Mouse (Mus musculus): ENCODE results near the gene Maco1. TPM values are rescaled to one million over a fixed set of nuclear protein-coding genes. Genes with fewer than 3 reads are reported as not detected.

Gene Maco1
- polyA plus RNA-seq, 1 experiment, result 42.3 TPM

- Histone ChIP-seq H3K4me3 (ENCODE audit: insufficient read depth, low read length) (no peak overlapping the region), H3K27ac (ENCODE audit: insufficient read depth, low read length) (no peak overlapping the region), H3K4me1 (ENCODE audit: control insufficient read depth, insufficient read depth, low read length) (peaks cover 14% of the 10 kb centered on the region; the same call in 1 of the 2 replicates)
- TF ChIP-seq CTCF (IDR thresholded peaks at IDR 0.05; ENCODE audit: borderline replicate concordance, insufficient read depth, low read length) (no peak), POLR2A (IDR thresholded peaks at IDR 0.05; ENCODE audit: low read depth, low read length) (no peak)
Observed at GRCm38 (mm10) chr4:134758922-134759321, 94.2 kb downstream of the Maco1 start.

GRCm38 (mm10) chr4:134758367-134758766, 94.8 kb downstream of the Maco1 start:
- Histone ChIP-seq H3K27ac (ENCODE audit: insufficient read depth, low read length) (no peak overlapping the region), H3K4me1 (ENCODE audit: control insufficient read depth, insufficient read depth, low read length) (peaks cover 14% of the 10 kb centered on the region; the same call in 1 of the 2 replicates), H3K4me3 (ENCODE audit: insufficient read depth, low read length) (no peak overlapping the region)
- no peak for TF ChIP-seq CTCF (IDR thresholded peaks at IDR 0.05; ENCODE audit: borderline replicate concordance, insufficient read depth, low read length)
- no peak for TF ChIP-seq POLR2A (IDR thresholded peaks at IDR 0.05; ENCODE audit: low read depth, low read length)

- H3K4me1 ChIP-seq (ENCODE audit: control insufficient read depth, insufficient read depth, low read length), result peaks cover 14% of the 10 kb centered on the region; the same call in 1 of the 2 replicates
- H3K4me3 ChIP-seq (ENCODE audit: insufficient read depth, low read length), result no peak overlapping the region
- H3K27ac ChIP-seq (ENCODE audit: insufficient read depth, low read length), result no peak overlapping the region
- no peak for TF ChIP-seq CTCF (IDR thresholded peaks at IDR 0.05; ENCODE audit: borderline replicate concordance, insufficient read depth, low read length)
- no peak for TF ChIP-seq POLR2A (IDR thresholded peaks at IDR 0.05; ENCODE audit: low read depth, low read length)
Observed at GRCm38 (mm10) chr4:134756953-134757352, 96.2 kb downstream of the Maco1 start.

- H3K4me1 ChIP-seq (ENCODE audit: control insufficient read depth, insufficient read depth, low read length), result 0 out of 2 replicates have a peak, but pooled peaks cover 5% of the 10 kb centered on the region
- no peak for TF ChIP-seq POLR2A (IDR thresholded peaks at IDR 0.05; ENCODE audit: low read depth, low read length)
- no peak for TF ChIP-seq CTCF (IDR thresholded peaks at IDR 0.05; ENCODE audit: borderline replicate concordance, insufficient read depth, low read length)
Observed at GRCm38 (mm10) chr4:134754941-134755340, 98.2 kb downstream of the Maco1 start.

GRCm38 (mm10) chr4:134754371-134754770, 98.8 kb downstream of the Maco1 start:
- H3K4me3 ChIP-seq (ENCODE audit: insufficient read depth, low read length), result no peak overlapping the region
- no peak overlapping the region for H3K27ac ChIP-seq (ENCODE audit: insufficient read depth, low read length)
- H3K4me1 ChIP-seq (ENCODE audit: control insufficient read depth, insufficient read depth, low read length), result 0 out of 2 replicates have a peak, but pooled peaks cover 5% of the 10 kb centered on the region
- TF ChIP-seq CTCF (IDR thresholded peaks at IDR 0.05; ENCODE audit: borderline replicate concordance, insufficient read depth, low read length) (no peak), POLR2A (IDR thresholded peaks at IDR 0.05; ENCODE audit: low read depth, low read length) (no peak)

More at GRCm38 (mm10) chr4:134754941-134755340, 98.2 kb downstream of the Maco1 start:
- H3K4me3 ChIP-seq (ENCODE audit: insufficient read depth, low read length), result no peak overlapping the region
- no peak overlapping the region for H3K27ac ChIP-seq (ENCODE audit: insufficient read depth, low read length)

- no peak overlapping the region for H3K4me3 ChIP-seq (ENCODE audit: insufficient read depth, low read length)
- H3K4me1 ChIP-seq (ENCODE audit: control insufficient read depth, insufficient read depth, low read length), result 0 out of 2 replicates have a peak, but pooled peaks cover 3% of the 10 kb centered on the region
- no peak for TF ChIP-seq POLR2A (IDR thresholded peaks at IDR 0.05; ENCODE audit: low read depth, low read length)
- TF ChIP-seq CTCF (IDR thresholded peaks at IDR 0.05; ENCODE audit: borderline replicate concordance, insufficient read depth, low read length), result no peak
- H3K27ac ChIP-seq (ENCODE audit: insufficient read depth, low read length), result no peak overlapping the region
Observed at GRCm38 (mm10) chr4:134753516-134754261, 99.5 kb downstream of the Maco1 start.

- Histone ChIP-seq H3K4me1 (ENCODE audit: control insufficient read depth, insufficient read depth, low read length) (no peaks in the 10 kb centered on the region), H3K27ac (ENCODE audit: insufficient read depth, low read length) (no peak overlapping the region), H3K4me3 (ENCODE audit: insufficient read depth, low read length) (no peak overlapping the region)
- no peak for TF ChIP-seq CTCF (IDR thresholded peaks at IDR 0.05; ENCODE audit: borderline replicate concordance, insufficient read depth, low read length)
- TF ChIP-seq POLR2A (IDR thresholded peaks at IDR 0.05; ENCODE audit: low read depth, low read length), result no peak
Observed at GRCm38 (mm10) chr4:134752911-134753426, 100.2 kb downstream of the Maco1 start.

Other genes starting within 250 kb of the Maco1 start
- gene Man1c1, start 149.1 kb downstream of the Maco1 start, polyA plus RNA-seq (2011; ENCODE audit: insufficient read length, low read depth, missing spikeins), result 23.4 and 26.7 TPM in 2 replicates
- 13.3 and 16.5 TPM in 2 replicates for gene Ldlrap1, start 85.3 kb downstream of the Maco1 start, polyA plus RNA-seq (2011; ENCODE audit: insufficient read length, low read depth, missing spikeins)
- 0.51 and 0.72 TPM in 2 replicates for gene Rhd, start 11.2 kb upstream of the Maco1 start, polyA plus RNA-seq (2011; ENCODE audit: insufficient read length, low read depth, missing spikeins)
- gene Tmem50a, start 61.7 kb upstream of the Maco1 start, polyA plus RNA-seq (2011; ENCODE audit: insufficient read length, low read depth, missing spikeins), result 156 and 191 TPM in 2 replicates
- 257 and 312 TPM in 2 replicates for gene Rsrp1, start 70.2 kb upstream of the Maco1 start, polyA plus RNA-seq (2011; ENCODE audit: insufficient read length, low read depth, missing spikeins)
- 46.6 and 48.8 TPM in 2 replicates for gene Syf2, start 77.6 kb upstream of the Maco1 start, polyA plus RNA-seq (2011; ENCODE audit: insufficient read length, low read depth, missing spikeins)

All from embryonic fibroblast, embryonic 13.5 days (primary cell).